Mouse (Mus musculus) megakaryocyte, embryonic 14.5 days (primary cell): ENCODE results near the gene Brinp2. TPM values are rescaled to one million over a fixed set of nuclear protein-coding genes. Genes with fewer than 3 reads are reported as not detected.

ENCODE experiments used
- H3K27me3 ChIP-seq: replicated peaks from 2 replicates; pipeline ENCODE3; 2012; ENCODE audit warnings: inconsistent platforms
- H3K36me3 ChIP-seq: replicated peaks from 2 replicates; pipeline ENCODE3; 2012; ENCODE audit warnings: low read length, inconsistent platforms, mixed read lengths
- H3K4me1 ChIP-seq: 2 replicates; pipeline ENCODE4 v1.6.1; 2012; ENCODE audit warnings: inconsistent platforms
- H3K4me3 ChIP-seq: replicated peaks from 2 replicates; pipeline ENCODE3; 2012; ENCODE audit warnings: moderate library complexity, mild to moderate bottlenecking, inconsistent platforms
- H3K9me3 ChIP-seq: 2 replicates; pipeline ENCODE4 v1.6.1; 2012; ENCODE audit warnings: inconsistent platforms
- FLI1 ChIP-seq: IDR thresholded peaks from 2 replicates; pipeline ENCODE4 v1.6.1; 2012; ENCODE audit warnings: low read length, inconsistent platforms, mixed read lengths
- GATA1 ChIP-seq: IDR thresholded peaks from 3 replicates; pipeline ENCODE4 v1.6.1; 2012; ENCODE audit warnings: mixed read lengths, low read length, inconsistent platforms, borderline replicate concordance
- polyA plus RNA-seq: library from polyadenylated mRNA; stranded (reverse); fragments of >175 nt; gene quantifications from 2 replicates; pipeline ENCODE4 v1.2.3, GENCODE M21; 2012; ENCODE audit warnings: low replicate concordance; ENCODE audit not compliant: insufficient read depth

Brinp2 gene
- polyA plus RNA-seq, 1 experiment = not detected

DNA sequence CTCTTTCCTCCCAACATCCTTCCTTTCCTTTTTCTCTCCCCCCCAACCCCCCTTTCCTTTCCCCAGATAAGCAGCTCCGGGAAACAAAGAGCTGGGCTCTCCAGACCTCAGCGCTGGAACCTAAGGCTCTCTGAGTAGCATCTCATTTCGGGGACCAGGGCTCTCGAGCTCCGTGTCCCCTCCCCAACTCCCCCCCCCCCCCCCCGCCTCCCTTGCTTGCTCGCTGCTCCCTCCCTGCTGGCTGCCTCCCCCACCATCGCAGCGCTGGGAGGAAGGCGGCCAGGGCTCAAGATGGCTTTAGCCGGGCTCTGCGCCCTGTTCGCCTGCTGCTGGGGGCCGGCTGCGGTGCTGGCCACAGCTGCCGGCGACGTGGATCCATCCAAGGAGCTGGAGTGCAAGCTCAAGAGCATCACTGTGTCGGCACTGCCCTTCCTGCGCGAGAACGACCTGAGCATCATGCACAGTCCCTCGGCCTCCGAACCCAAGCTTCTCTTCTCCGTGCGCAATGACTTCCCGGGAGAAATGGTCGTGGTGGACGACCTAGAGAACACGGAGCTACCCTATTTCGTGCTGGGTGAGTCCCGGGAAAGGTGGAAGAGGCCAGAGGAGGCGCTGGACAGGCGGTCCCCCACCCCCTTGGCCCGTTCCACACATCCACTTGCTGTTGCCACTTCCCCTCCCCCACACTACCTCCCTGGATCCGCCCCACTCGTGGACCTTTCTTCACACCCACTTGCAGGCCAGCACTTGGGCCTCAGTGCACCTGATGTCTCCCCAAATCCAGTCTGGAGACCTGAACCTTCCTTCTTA lies 6.4 kb upstream of the Brinp2 start:
- H3K4me3 ChIP-seq = no peak overlapping the region
- H3K27me3 ChIP-seq = peaks cover 14% of the 10 kb centered on the region
- TF ChIP-seq GATA1 = no peak
- TF ChIP-seq FLI1 = no peak
- H3K4me1 ChIP-seq = peaks cover 4% of the 10 kb centered on the region; the same call in 1 of the 2 replicates
- no peaks in the 10 kb centered on the region for H3K36me3 ChIP-seq
- no peaks in the 10 kb centered on the region for H3K9me3 ChIP-seq

GRCm38 (mm10) chr1:158361964-158362291 lies 5.8 kb upstream of the Brinp2 start, which contains the start of gene Astn1:
TSS of gene Astn1 (plus strand) at chr1:158362273.
- Histone ChIP-seq H3K9me3 (no peaks in the 10 kb centered on the region), H3K4me3 (no peak within 1 kb of the TSS), H3K36me3 (no peaks in the 10 kb centered on the region), H3K4me1 (peaks cover 4% of the 10 kb centered on the region; the same call in 1 of the 2 replicates), H3K27me3 (peaks cover 19% of the 10 kb centered on the region)
- TF ChIP-seq GATA1 = no peak
- no peak for TF ChIP-seq FLI1

GRCm38 (mm10) chr1:158355177-158356050 lies 712 bp downstream of the Brinp2 start:
- TF ChIP-seq GATA1 (no peak), FLI1 (no peak)
- H3K9me3 ChIP-seq = peaks cover 3% of the 10 kb centered on the region; the same call in 1 of the 2 replicates
- H3K36me3 ChIP-seq = no peaks in the 10 kb centered on the region
- peak overlapping the region; percentile 87 for H3K4me3 ChIP-seq
- peaks cover 38% of the 10 kb centered on the region for H3K27me3 ChIP-seq
- H3K4me1 ChIP-seq = peaks cover 10% of the 10 kb centered on the region

- peaks cover 10% of the 10 kb centered on the region for H3K4me1 ChIP-seq
These were observed 2.3 kb downstream of the Brinp2 start for GRCm38 (mm10) chr1:158353656-158354371.

GRCm38 (mm10) chr1:158343243-158343714 lies 12.8 kb downstream of the Brinp2 start:
- H3K9me3 ChIP-seq = 0 out of 2 replicates have a peak, but pooled peaks cover 9% of the 10 kb centered on the region
- no peak overlapping the region for H3K4me3 ChIP-seq
- no peaks in the 10 kb centered on the region for H3K4me1 ChIP-seq
- no peaks in the 10 kb centered on the region for H3K27me3 ChIP-seq
- no peaks in the 10 kb centered on the region for H3K36me3 ChIP-seq
- TF ChIP-seq GATA1 = no peak
- TF ChIP-seq FLI1 = no peak

More at GRCm38 (mm10) chr1:158353656-158354371, 2.3 kb downstream of the Brinp2 start:
- peaks cover 3% of the 10 kb centered on the region; the same call in 1 of the 2 replicates for H3K9me3 ChIP-seq
- no peak overlapping the region for H3K4me3 ChIP-seq
- no peaks in the 10 kb centered on the region for H3K36me3 ChIP-seq
- no peak for TF ChIP-seq FLI1
- no peak for TF ChIP-seq GATA1
- peaks cover 38% of the 10 kb centered on the region for H3K27me3 ChIP-seq

DNA sequence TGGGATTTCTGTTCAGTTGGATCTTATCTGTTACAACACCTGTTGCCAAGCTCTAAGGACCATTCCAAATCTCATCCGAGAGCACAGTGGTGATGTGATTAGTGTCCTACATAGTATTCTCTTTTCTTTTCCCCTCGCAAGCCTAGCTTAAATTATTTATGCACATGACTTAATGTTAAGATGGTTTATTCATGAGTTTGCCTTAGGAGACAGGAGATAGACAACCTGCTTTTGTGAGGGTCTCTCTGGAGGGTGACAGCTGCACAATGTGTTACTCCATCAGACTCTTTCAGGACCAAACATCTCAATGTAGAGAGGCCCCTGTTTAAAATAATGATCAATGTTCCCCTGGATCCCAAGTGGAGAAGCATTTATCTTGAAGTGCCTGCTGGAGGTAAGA lies 27.3 kb downstream of the Brinp2 start:
- no peaks in the 10 kb centered on the region for H3K27me3 ChIP-seq
- H3K36me3 ChIP-seq = no peaks in the 10 kb centered on the region
- H3K4me3 ChIP-seq = no peak overlapping the region
- H3K4me1 ChIP-seq = no peaks in the 10 kb centered on the region
- H3K9me3 ChIP-seq = peaks cover 6% of the 10 kb centered on the region; the same call in 1 of the 2 replicates
- TF ChIP-seq GATA1 (no peak), FLI1 (no peak)

- H3K27me3 ChIP-seq = no peaks in the 10 kb centered on the region
- peaks cover 11% of the 10 kb centered on the region; the same call in 1 of the 2 replicates for H3K9me3 ChIP-seq
- no peak overlapping the region for H3K4me3 ChIP-seq
- H3K36me3 ChIP-seq = no peaks in the 10 kb centered on the region
- TF ChIP-seq GATA1 = no peak
- TF ChIP-seq FLI1 = no peak
- H3K4me1 ChIP-seq = no peaks in the 10 kb centered on the region
These were observed 28.0 kb downstream of the Brinp2 start for GRCm38 (mm10) chr1:158328126-158328525.

- Histone ChIP-seq H3K27me3 (no peaks in the 10 kb centered on the region), H3K36me3 (no peaks in the 10 kb centered on the region), H3K4me3 (no peak overlapping the region), H3K4me1 (no peaks in the 10 kb centered on the region), H3K9me3 (peaks cover 11% of the 10 kb centered on the region; the same call in 1 of the 2 replicates)
- no peak for TF ChIP-seq FLI1
- TF ChIP-seq GATA1 = no peak
These were observed 32.8 kb downstream of the Brinp2 start for GRCm38 (mm10) chr1:158323325-158323724.

- TF ChIP-seq GATA1 = no peak
- no peak for TF ChIP-seq FLI1
- Histone ChIP-seq H3K36me3 (no peaks in the 10 kb centered on the region), H3K4me3 (no peak overlapping the region), H3K9me3 (peaks cover 3% of the 10 kb centered on the region; the same call in 1 of the 2 replicates), H3K27me3 (no peaks in the 10 kb centered on the region), H3K4me1 (no peaks in the 10 kb centered on the region)
These were observed 45.5 kb downstream of the Brinp2 start for GRCm38 (mm10) chr1:158310426-158311156.
